17 mouse cellular contexts compared by ENCODE assay signal in the genomic region with DNA sequence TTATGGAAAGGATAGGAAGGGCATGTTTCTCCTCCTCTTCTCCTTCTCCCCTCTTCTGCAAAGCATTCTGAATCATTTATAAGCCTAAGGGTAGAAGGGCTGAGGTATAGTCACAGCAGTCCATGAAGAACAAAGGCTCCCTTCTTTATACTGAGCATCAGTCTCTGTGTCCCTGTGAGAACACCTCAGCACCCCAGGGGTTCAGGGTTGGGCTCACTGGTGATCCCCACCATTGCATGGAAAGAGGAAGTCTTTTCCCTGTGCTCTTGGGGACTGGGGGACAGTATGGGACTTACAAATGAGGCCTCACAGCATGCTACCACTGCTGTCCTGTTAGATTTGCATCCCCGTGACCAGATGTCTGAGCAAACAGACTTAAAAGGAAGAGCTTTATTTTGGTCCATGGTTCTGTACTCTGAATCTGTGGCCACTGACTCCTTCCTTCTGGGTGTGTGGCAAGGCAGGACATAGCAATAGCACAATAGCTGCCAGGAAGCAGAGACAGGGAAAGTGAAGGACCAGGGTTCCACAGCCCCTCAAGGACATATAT.
DNase-seq lines count a peak whose midpoint lies in the region; ATAC-seq and TF ChIP-seq lines count a peak whose summit lies in the region.
"Had no signal": no experiment of that assay in that cellular context is flagged by ENCODE, and none has a peak within 500 bp of the region (broad histone marks: within the 10 kb centered on the region; RNA-seq: fewer than 3 reads in every experiment).

No protein-coding gene starts in this region.

- H3K4me2 ChIP-seq in intestine, embryonic 15.5 days (replicated peaks): no peak overlapping the region
- no peak overlapping the region for H3K4me2 ChIP-seq in intestine, postnatal 0 days (replicated peaks; ENCODE audit: low read depth)
- H3K4me2 ChIP-seq in midbrain, postnatal 0 days (ENCODE audit: low read depth, low read length, poor library complexity, severe bottlenecking): no peak overlapping the region
- H3K4me2 ChIP-seq: hindbrain, embryonic 12.5 days; limb, embryonic 15.5 days; lung, embryonic 14.5 days; neural tube, embryonic 12.5 days had no signal

- no peak for TF ChIP-seq CTCF in intestine, postnatal 0 days (IDR thresholded peaks at IDR 0.05; ENCODE audit: low read depth)
- TF ChIP-seq CTCF in G1E (IDR thresholded peaks at IDR 0.05; ENCODE audit: low read depth, low read length): no peak
- no peak for TF ChIP-seq CTCF in cortical plate, adult 2 months (IDR thresholded peaks at IDR 0.05; ENCODE audit: extremely low read depth, insufficient read depth, low read length)
- no peak for TF ChIP-seq CTCF in midbrain, postnatal 0 days (IDR thresholded peaks at IDR 0.05)
- no peak for TF ChIP-seq CTCF in cerebellum, adult 2 months (IDR thresholded peaks at IDR 0.05; ENCODE audit: borderline replicate concordance, insufficient read depth, low read depth, low read length)

- WGBS in intestine, embryonic 15.5 days: 85% methylated on average over 1 of the region's 1 CpGs
- 72% methylated on average over 1 of the region's 1 CpGs for WGBS in intestine, postnatal 0 days
- 70% methylated on average over 1 of the region's 1 CpGs for WGBS in midbrain, postnatal 0 days
- WGBS in cerebellum, adult 2 months: 84% methylated on average over 1 of the region's 1 CpGs

- ATAC-seq in intestine, embryonic 15.5 days: no peak
- ATAC-seq in intestine, postnatal 0 days: no peak
- peak; percentile 10; the same call in 1 of the 2 replicates for ATAC-seq in G1E (ENCODE audit: extremely low read depth, insufficient number of reproducible peaks, low FRiP score, poor library complexity, severe bottlenecking)
- no peak for ATAC-seq in midbrain, postnatal 0 days (ENCODE audit: low FRiP score)
- ATAC-seq: Patski had no signal

- H3K9ac ChIP-seq in intestine, embryonic 15.5 days: no peak overlapping the region
- no peak overlapping the region for H3K9ac ChIP-seq in intestine, postnatal 0 days (ENCODE audit: low read depth, low read length)
- H3K9ac ChIP-seq in midbrain, postnatal 0 days (replicated peaks; ENCODE audit: low read length, poor library complexity, severe bottlenecking): 0 out of 2 replicates have a peak overlapping the region, but pooled peaks have one; percentile 33
- H3K9ac ChIP-seq: hindbrain, embryonic 12.5 days; limb, embryonic 15.5 days; lung, embryonic 14.5 days; neural tube, embryonic 12.5 days had no signal

- no peaks in the 10 kb centered on the region for H3K27me3 ChIP-seq in intestine, embryonic 15.5 days (replicated peaks)
- no peaks in the 10 kb centered on the region for H3K27me3 ChIP-seq in intestine, postnatal 0 days (replicated peaks; ENCODE audit: control insufficient read depth, insufficient read depth, low read length)
- H3K27me3 ChIP-seq in G1E (ENCODE audit: insufficient read depth, low read length): no peaks in the 10 kb centered on the region
- H3K27me3 ChIP-seq in midbrain, postnatal 0 days (ENCODE audit: insufficient read depth, low read length): no peaks in the 10 kb centered on the region
- no peaks in the 10 kb centered on the region for H3K27me3 ChIP-seq in cerebellum, adult 2 months (ENCODE audit: control insufficient read depth, insufficient read depth, low read length)
- H3K27me3 ChIP-seq: hindbrain, embryonic 12.5 days; limb, embryonic 15.5 days; neural tube, embryonic 12.5 days; Patski had no signal

- H3K36me3 ChIP-seq in intestine, embryonic 15.5 days: no peaks in the 10 kb centered on the region
- 0 out of 2 replicates have a peak, but pooled peaks cover 3% of the 10 kb centered on the region for H3K36me3 ChIP-seq in intestine, postnatal 0 days (ENCODE audit: control insufficient read depth, insufficient read depth)
- peaks cover 86% of the 10 kb centered on the region for H3K36me3 ChIP-seq in G1E (replicated peaks)
- no peaks in the 10 kb centered on the region for H3K36me3 ChIP-seq in midbrain, postnatal 0 days (ENCODE audit: insufficient read depth, low read length)
- H3K36me3 ChIP-seq: hindbrain, embryonic 12.5 days; limb, embryonic 15.5 days had no signal

- H3K4me3 ChIP-seq in intestine, embryonic 15.5 days (replicated peaks): no peak overlapping the region
- H3K4me3 ChIP-seq in intestine, postnatal 0 days (ENCODE audit: low read depth, low read length): no peak overlapping the region
- H3K4me3 ChIP-seq in G1E (ENCODE audit: low read depth, low read length): no peak overlapping the region
- no peak overlapping the region for H3K4me3 ChIP-seq in cortical plate, adult 2 months (ENCODE audit: insufficient read depth, low read length)
- no peak overlapping the region for H3K4me3 ChIP-seq in midbrain, postnatal 0 days (ENCODE audit: low read depth, low read length)
- H3K4me3 ChIP-seq in cerebellum, adult 2 months (replicated peaks; ENCODE audit: insufficient read depth, low read depth, low read length): no peak overlapping the region
- H3K4me3 ChIP-seq: hindbrain, embryonic 12.5 days; limb, embryonic 15.5 days; neural tube, embryonic 12.5 days had no signal

- peaks cover 37% of the 10 kb centered on the region for H3K4me1 ChIP-seq in intestine, embryonic 15.5 days (replicated peaks)
- H3K4me1 ChIP-seq in intestine, postnatal 0 days (replicated peaks; ENCODE audit: control insufficient read depth, insufficient read depth, low read length): peaks cover 15% of the 10 kb centered on the region
- H3K4me1 ChIP-seq in G1E (ENCODE audit: insufficient read depth, low read depth, low read length): peaks cover 26% of the 10 kb centered on the region
- H3K4me1 ChIP-seq in cortical plate, adult 2 months (ENCODE audit: control insufficient read depth, insufficient read depth, low read length): peaks cover 2% of the 10 kb centered on the region; the same call in 1 of the 2 replicates
- no peaks in the 10 kb centered on the region for H3K4me1 ChIP-seq in midbrain, postnatal 0 days (ENCODE audit: insufficient read depth, low read length)
- no peaks in the 10 kb centered on the region for H3K4me1 ChIP-seq in cerebellum, adult 2 months (ENCODE audit: control insufficient read depth, insufficient read depth, low read length)

- DNase-seq in G1E (ENCODE audit: low spot score): no peak
- no peak for DNase-seq in midbrain, postnatal 0 days (ENCODE audit: low spot score)
- no peak for DNase-seq in cerebellum, adult 9-11 months
- no peak for DNase-seq in cerebellum, adult 2 months
- DNase-seq: cerebellum, adult 8-10 months; kidney, adult 2 months; retina, postnatal 1 day; spleen, adult 18-20 months; thymus, adult 18-20 months had no signal

- peak overlapping the region; percentile 59 for H3K27ac ChIP-seq in intestine, embryonic 15.5 days
- H3K27ac ChIP-seq in intestine, postnatal 0 days (ENCODE audit: low read depth, low read length): no peak overlapping the region
- peak overlapping the region; percentile 30; the same call in 1 of the 2 replicates for H3K27ac ChIP-seq in cortical plate, adult 2 months (ENCODE audit: insufficient read depth, low read length)
- H3K27ac ChIP-seq in midbrain, postnatal 0 days (ENCODE audit: low read depth, low read length): no peak overlapping the region
- no peak overlapping the region for H3K27ac ChIP-seq in cerebellum, adult 2 months (ENCODE audit: insufficient read depth, low read length)
- H3K27ac ChIP-seq: hindbrain, embryonic 12.5 days; limb, embryonic 15.5 days; neural tube, embryonic 12.5 days had no signal

- H3K9me3 ChIP-seq in intestine, embryonic 15.5 days: no peaks in the 10 kb centered on the region
- H3K9me3 ChIP-seq in intestine, postnatal 0 days (ENCODE audit: control insufficient read depth): no peaks in the 10 kb centered on the region
- H3K9me3 ChIP-seq in G1E (replicated peaks): no peaks in the 10 kb centered on the region
- H3K9me3 ChIP-seq in midbrain, postnatal 0 days (ENCODE audit: low read length): no peaks in the 10 kb centered on the region
- H3K9me3 ChIP-seq: hindbrain, embryonic 12.5 days; limb, embryonic 15.5 days; neural tube, embryonic 12.5 days had no signal

- TF ChIP-seq POLR2A in cortical plate, adult 2 months (IDR thresholded peaks at IDR 0.05; ENCODE audit: extremely low read depth, insufficient read depth, low read length): no peak
- no peak for TF ChIP-seq POLR2A in cerebellum, adult 2 months (IDR thresholded peaks at IDR 0.05; ENCODE audit: borderline replicate concordance, insufficient read depth, low read length)

Comparison
In these comparisons a context has a peak if more than half of its experiments do, and no peak if none do; other contexts are left out.
1. H3K27ac ChIP-seq: peak in intestine, embryonic 15.5 days (single experiment) and cortical plate, adult 2 months (single experiment); none in intestine, postnatal 0 days (single experiment), midbrain, postnatal 0 days (single experiment) and cerebellum, adult 2 months (single experiment).